Mouse (Mus musculus) lung, postnatal 0 days (tissue): ENCODE measurements around the gene Msmo1.

ENCODE experiments used
- CTCF ChIP-seq: IDR thresholded peaks from 2 replicates; pipeline ENCODE4 v1.5.1; 2016; ENCODE audit warnings: antibody characterized with exemption, mild to moderate bottlenecking
- EP300 ChIP-seq: IDR thresholded peaks from 2 replicates; pipeline ENCODE4 v1.6.1; 2016; ENCODE audit warnings: antibody characterized with exemption, mild to moderate bottlenecking, control low read depth

DNA sequence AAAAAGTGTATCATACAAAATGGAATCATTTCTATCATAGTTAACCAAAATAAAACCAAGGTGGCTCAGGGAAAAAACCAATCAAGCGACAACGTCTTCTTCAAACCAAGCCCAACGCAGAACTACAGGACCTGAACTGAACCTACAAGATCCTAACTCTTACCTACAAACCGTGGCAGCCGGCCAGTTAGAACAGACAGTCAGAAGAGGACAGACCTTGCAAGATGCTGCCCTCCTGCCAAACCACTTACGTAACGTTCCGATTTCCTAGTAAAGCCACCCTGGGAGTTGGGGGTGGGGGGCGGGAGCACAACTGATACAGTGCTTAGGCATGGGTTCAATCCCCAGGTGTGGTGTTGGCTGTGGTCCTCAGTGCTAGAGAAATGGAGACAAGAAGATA lies 33.5 kb upstream of the Msmo1 start:
- TF ChIP-seq CTCF: no peak
- no peak for TF ChIP-seq EP300
